Mouse (Mus musculus): ENCODE measurements around the gene H2-Q1. TPM values are rescaled to one million over a fixed set of nuclear protein-coding genes. Genes with fewer than 3 reads are reported as not detected.
"Not testable (repeated sequence)": the region's sequence is repeated elsewhere in the genome, so short reads cannot be mapped to it uniquely, and the experiment has no call there.

The H2-Q1 gene
- polyA plus RNA-seq, 1 experiment from 2014 or later: 0.31 TPM

DNA sequence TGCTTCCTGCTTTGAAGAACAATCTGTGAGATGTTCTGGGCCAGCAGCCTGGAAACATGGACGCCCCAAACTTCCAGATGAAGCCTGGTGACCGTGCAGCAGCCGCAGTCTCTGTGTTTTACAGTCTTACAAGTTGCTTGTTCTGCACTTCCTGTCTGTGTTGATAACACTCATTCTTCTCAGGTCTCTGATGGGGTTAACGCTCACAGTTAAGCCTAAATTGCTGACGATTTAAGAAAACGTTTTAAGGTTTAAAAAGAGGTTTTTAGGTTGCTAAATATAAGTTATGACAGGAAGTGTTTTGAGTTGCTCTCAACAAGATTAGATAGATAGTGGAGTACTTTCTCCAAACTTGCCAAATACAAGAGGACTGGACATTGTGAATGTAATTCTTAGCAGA is 33.1 kb downstream of the H2-Q1 start:
- H3K4me1 ChIP-seq; H3K9ac ChIP-seq; H3K27ac ChIP-seq; ATAC-seq (ENCODE audit: low FRiP score, low read depth); H3K9me3 ChIP-seq; H3K36me3 ChIP-seq; H3K4me2 ChIP-seq (replicated peaks); H3K4me3 ChIP-seq: not testable (repeated sequence)
- WGBS: 66% methylated on average over 6 of the region's 6 CpGs
- peaks cover 16% of the 10 kb centered on the region for H3K27me3 ChIP-seq

DNA sequence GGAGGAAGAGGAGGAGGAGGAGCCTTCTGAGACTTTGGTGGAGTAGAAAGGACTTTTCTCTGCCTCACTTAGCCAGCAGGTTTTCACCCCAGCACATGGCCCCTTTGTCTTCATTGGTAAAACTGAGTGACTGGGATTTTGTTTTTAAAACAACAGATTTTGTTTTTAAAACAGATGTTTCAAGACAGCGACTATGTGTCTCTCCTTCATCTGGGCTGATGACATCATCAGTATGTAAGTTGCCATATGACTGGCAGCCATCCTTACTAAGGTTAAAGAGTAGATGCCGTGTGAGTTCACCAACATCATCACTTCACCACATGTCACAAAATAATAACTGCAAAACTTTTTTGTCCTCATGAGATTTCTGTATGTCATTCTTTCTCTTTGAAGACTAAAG is 33.9 kb downstream of the H2-Q1 start:
- Histone ChIP-seq H3K4me1 (peaks cover 5% of the 10 kb centered on the region; the same call in 1 of the 2 replicates), H3K4me3 (no peak overlapping the region), H3K36me3 (no peaks in the 10 kb centered on the region), H3K9ac (no peak overlapping the region), H3K4me2 (replicated peaks) (no peak overlapping the region), H3K9me3 (no peaks in the 10 kb centered on the region), H3K27ac (no peak overlapping the region), H3K27me3 (peaks cover 24% of the 10 kb centered on the region)
- 79% methylated on average over 2 of the region's 2 CpGs for WGBS
- no peak for ATAC-seq (ENCODE audit: low FRiP score, low read depth)

DNA sequence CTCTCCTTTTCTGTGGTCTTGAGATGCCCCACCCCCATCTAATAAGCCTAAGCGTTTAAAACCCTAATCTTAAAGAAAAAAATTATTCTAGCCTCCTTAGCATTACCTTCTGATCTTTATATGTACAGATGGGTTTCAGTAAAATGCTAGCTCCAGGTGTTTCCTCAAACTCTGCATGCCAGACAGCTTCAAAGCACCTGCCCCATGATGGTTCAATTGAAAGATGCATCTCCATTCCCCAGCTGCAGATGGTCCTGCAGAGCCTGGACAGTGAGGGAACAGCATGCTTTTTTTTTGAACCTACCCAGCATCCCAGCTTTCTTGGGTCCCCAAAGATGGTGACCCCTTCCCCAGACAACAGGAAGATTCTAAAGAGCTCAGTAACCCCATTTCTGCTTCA is 36.9 kb downstream of the H2-Q1 start:
- H3K4me3 ChIP-seq: no peak overlapping the region
- no peak overlapping the region for H3K27ac ChIP-seq
- no peak overlapping the region for H3K9ac ChIP-seq
- H3K36me3 ChIP-seq: no peaks in the 10 kb centered on the region
- H3K27me3 ChIP-seq: peaks cover 30% of the 10 kb centered on the region
- no peak overlapping the region for H3K4me2 ChIP-seq (replicated peaks)
- no peaks in the 10 kb centered on the region for H3K9me3 ChIP-seq
- 31% methylated on average over 1 of the region's 1 CpGs for WGBS
- H3K4me1 ChIP-seq: peaks cover 9% of the 10 kb centered on the region; the same call in 1 of the 2 replicates
- no peak for ATAC-seq (ENCODE audit: low FRiP score, low read depth)

DNA sequence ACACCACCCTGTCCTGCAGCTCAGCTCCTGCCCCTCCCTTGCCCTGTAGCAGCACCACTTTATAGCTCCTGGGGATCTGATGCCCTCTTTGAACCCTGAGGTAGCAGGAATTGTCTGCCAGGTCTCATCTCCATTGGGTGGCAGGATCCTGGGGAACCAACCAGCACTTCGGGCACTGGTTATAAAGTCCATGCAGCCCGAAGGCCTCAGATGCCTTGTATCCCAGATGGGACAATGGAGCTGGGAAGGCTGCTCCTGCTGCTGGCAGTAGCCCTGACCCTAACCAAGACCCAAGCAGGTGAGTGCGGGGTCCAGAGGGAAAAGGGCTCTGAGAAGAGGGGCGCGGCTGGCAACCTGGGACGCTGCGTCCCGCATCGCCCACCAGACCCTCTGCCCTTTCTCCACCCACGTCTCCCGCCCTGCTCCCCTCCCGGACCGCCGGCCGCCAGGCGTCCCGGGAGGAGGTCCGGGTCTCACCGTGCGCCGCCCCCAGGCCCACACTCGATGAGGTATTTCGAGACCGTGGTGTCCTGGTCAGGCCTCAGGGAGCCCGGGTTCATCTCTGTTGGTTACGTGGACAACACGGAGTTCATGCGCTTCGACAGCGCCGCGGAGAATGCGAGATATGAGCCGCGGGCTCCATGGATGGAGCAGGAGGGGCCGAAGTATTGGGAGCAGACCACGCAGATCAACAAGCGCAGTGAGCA is 38.7 kb downstream of the H2-Q1 start:
- Histone ChIP-seq H3K27me3 (peaks cover 30% of the 10 kb centered on the region), H3K4me2 (replicated peaks) (peak overlapping the region; percentile 74), H3K9me3 (peaks cover 8% of the 10 kb centered on the region), H3K4me1 (peaks cover 9% of the 10 kb centered on the region; the same call in 1 of the 2 replicates), H3K4me3 (peak overlapping the region; percentile 43), H3K36me3 (no peaks in the 10 kb centered on the region), H3K9ac (peak overlapping the region; percentile 61), H3K27ac (no peak overlapping the region)
- 6% methylated on average over 25 of the region's 38 CpGs for WGBS
- no peak for ATAC-seq (ENCODE audit: low FRiP score, low read depth)

DNA sequence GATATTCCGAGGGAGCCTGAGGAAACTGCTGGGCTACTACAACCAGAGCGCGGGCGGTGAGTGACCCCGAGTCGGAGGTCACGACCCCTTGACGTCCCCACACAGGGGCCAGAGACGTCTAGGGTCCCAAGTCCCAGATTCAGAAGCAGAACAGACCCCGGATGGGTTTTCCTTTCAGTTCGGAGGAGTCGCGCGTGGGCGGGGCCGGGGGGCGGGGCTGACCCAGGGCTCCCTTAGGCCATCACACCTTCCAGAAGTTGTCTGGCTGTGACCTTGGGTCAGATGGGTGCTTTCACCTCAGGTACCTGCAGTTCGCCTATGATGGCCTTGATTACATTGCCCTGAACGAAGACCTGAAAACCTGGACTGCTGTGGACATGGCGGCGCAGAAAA is 39.3 kb downstream of the H2-Q1 start:
- Histone ChIP-seq H3K36me3 (no peaks in the 10 kb centered on the region), H3K9me3 (peaks cover 8% of the 10 kb centered on the region), H3K9ac (peak overlapping the region; percentile 61), H3K27me3 (peaks cover 30% of the 10 kb centered on the region), H3K4me2 (replicated peaks) (peak overlapping the region; percentile 74), H3K4me1 (peaks cover 9% of the 10 kb centered on the region; the same call in 1 of the 2 replicates), H3K27ac (no peak overlapping the region), H3K4me3 (peak overlapping the region; percentile 43)
- ATAC-seq (ENCODE audit: low FRiP score, low read depth): no peak
- WGBS: 15% methylated on average over 21 of the region's 21 CpGs

Other genes with a start within 250 kb of the H2-Q1 start
- gene Ly6g6e, start 243.5 kb upstream of the H2-Q1 start, polyA plus RNA-seq (2015; fragmentation: Nextera tagmentation; extraction: Ambion mirVana): 2.0 and 3.4 TPM in 2 replicates
- gene Ly6g6d, start 242.3 kb upstream of the H2-Q1 start, polyA plus RNA-seq (2015; fragmentation: Nextera tagmentation; extraction: Ambion mirVana): 0.57 and 0.65 TPM in 2 replicates
- gene Ly6g6f, start 234.8 kb upstream of the H2-Q1 start, polyA plus RNA-seq (2015; fragmentation: Nextera tagmentation; extraction: Ambion mirVana): 0.17 and 0.28 TPM in 2 replicates
- 93.1 and 94.9 TPM in 2 replicates for gene Abhd16a, start 231.1 kb upstream of the H2-Q1 start, polyA plus RNA-seq (2015; fragmentation: Nextera tagmentation; extraction: Ambion mirVana)
- not detected in 2 replicates for gene Ly6g5c, start 212.1 kb upstream of the H2-Q1 start, polyA plus RNA-seq (2015; fragmentation: Nextera tagmentation; extraction: Ambion mirVana)
- 0.91 and 1.1 TPM in 2 replicates for gene Ly6g5b, start 205.0 kb upstream of the H2-Q1 start, polyA plus RNA-seq (2015; fragmentation: Nextera tagmentation; extraction: Ambion mirVana)
- 21.3 and 21.9 TPM in 2 replicates for gene Gpank1, start 198.9 kb upstream of the H2-Q1 start, polyA plus RNA-seq (2015; fragmentation: Nextera tagmentation; extraction: Ambion mirVana)
- 279 and 284 TPM in 2 replicates for gene Csnk2b, start 198.4 kb upstream of the H2-Q1 start, polyA plus RNA-seq (2015; fragmentation: Nextera tagmentation; extraction: Ambion mirVana)
- 11.7 and 13.4 TPM in 2 replicates for gene D17H6S53E, start 194.0 kb upstream of the H2-Q1 start, polyA plus RNA-seq (2015; fragmentation: Nextera tagmentation; extraction: Ambion mirVana)
- 3.2 TPM in 1 of 2 replicates, not detected in the other for gene Apom, start 188.4 kb upstream of the H2-Q1 start, polyA plus RNA-seq (2015; fragmentation: Nextera tagmentation; extraction: Ambion mirVana)
- gene Bag6, start 185.2 kb upstream of the H2-Q1 start, polyA plus RNA-seq (2015; fragmentation: Nextera tagmentation; extraction: Ambion mirVana): 66.7 and 67.2 TPM in 2 replicates
- 217 and 227 TPM in 2 replicates for gene Prrc2a, start 155.5 kb upstream of the H2-Q1 start, polyA plus RNA-seq (2015; fragmentation: Nextera tagmentation; extraction: Ambion mirVana)
- gene Aif1, start 144.3 kb upstream of the H2-Q1 start, polyA plus RNA-seq (2015; fragmentation: Nextera tagmentation; extraction: Ambion mirVana): 9.0 and 10.2 TPM in 2 replicates
- 10.1 and 12.1 TPM in 2 replicates for gene Lst1, start 132.0 kb upstream of the H2-Q1 start, polyA plus RNA-seq (2015; fragmentation: Nextera tagmentation; extraction: Ambion mirVana)
- 0.99 and 1.3 TPM in 2 replicates for gene Ltb, start 126.0 kb upstream of the H2-Q1 start, polyA plus RNA-seq (2015; fragmentation: Nextera tagmentation; extraction: Ambion mirVana)
- 0.27 and 0.36 TPM in 2 replicates for gene Tnf, start 118.4 kb upstream of the H2-Q1 start, polyA plus RNA-seq (2015; fragmentation: Nextera tagmentation; extraction: Ambion mirVana)
- not detected in 2 replicates for gene Lta, start 115.1 kb upstream of the H2-Q1 start, polyA plus RNA-seq (2015; fragmentation: Nextera tagmentation; extraction: Ambion mirVana)
- 0.40 and 0.60 TPM in 2 replicates for gene Gm16181, start 99.6 kb upstream of the H2-Q1 start, polyA plus RNA-seq (2015; fragmentation: Nextera tagmentation; extraction: Ambion mirVana)
- gene Atp6v1g2, start 86.7 kb upstream of the H2-Q1 start, polyA plus RNA-seq (2015; fragmentation: Nextera tagmentation; extraction: Ambion mirVana): 4.2 and 5.3 TPM in 2 replicates
- 11.3 and 12.2 TPM in 2 replicates for gene Nfkbil1, start 84.6 kb upstream of the H2-Q1 start, polyA plus RNA-seq (2015; fragmentation: Nextera tagmentation; extraction: Ambion mirVana)
- gene Ddx39b, start 78.7 kb upstream of the H2-Q1 start, polyA plus RNA-seq (2015; fragmentation: Nextera tagmentation; extraction: Ambion mirVana): 552 and 562 TPM in 2 replicates
- 29.1 and 30.8 TPM in 2 replicates for gene H2-D1, start 57.7 kb upstream of the H2-Q1 start, polyA plus RNA-seq (2015; fragmentation: Nextera tagmentation; extraction: Ambion mirVana)
- gene H2-Q2, start 21.8 kb downstream of the H2-Q1 start, polyA plus RNA-seq (2015; fragmentation: Nextera tagmentation; extraction: Ambion mirVana): 0.69 and 0.89 TPM in 2 replicates
- gene H2-Q4, start 59.2 kb downstream of the H2-Q1 start, polyA plus RNA-seq (2015; fragmentation: Nextera tagmentation; extraction: Ambion mirVana): 4.6 and 5.1 TPM in 2 replicates
- 1.0 and 1.6 TPM in 2 replicates for gene H2-Q6, start 104.4 kb downstream of the H2-Q1 start, polyA plus RNA-seq (2015; fragmentation: Nextera tagmentation; extraction: Ambion mirVana)
- 9.4 TPM in 2 replicates for gene H2-Q7, start 118.8 kb downstream of the H2-Q1 start, polyA plus RNA-seq (2015; fragmentation: Nextera tagmentation; extraction: Ambion mirVana)
- 0.32 and 1.1 TPM in 2 replicates for gene H2-Q10, start 149.7 kb downstream of the H2-Q1 start, polyA plus RNA-seq (2015; fragmentation: Nextera tagmentation; extraction: Ambion mirVana)
- gene Pou5f1, start 185.6 kb downstream of the H2-Q1 start, polyA plus RNA-seq (2015; fragmentation: Nextera tagmentation; extraction: Ambion mirVana): 0.23 TPM in 1 of 2 replicates, not detected in the other
- gene Tcf19, start 196.4 kb downstream of the H2-Q1 start, polyA plus RNA-seq (2015; fragmentation: Nextera tagmentation; extraction: Ambion mirVana): 68.6 and 70.6 TPM in 2 replicates
- 20.9 and 22.1 TPM in 2 replicates for gene Cchcr1, start 196.7 kb downstream of the H2-Q1 start, polyA plus RNA-seq (2015; fragmentation: Nextera tagmentation; extraction: Ambion mirVana)
- 1.9 TPM in 2 replicates for gene Psors1c2, start 212.8 kb downstream of the H2-Q1 start, polyA plus RNA-seq (2015; fragmentation: Nextera tagmentation; extraction: Ambion mirVana)
- gene Cdsn, start 231.7 kb downstream of the H2-Q1 start, polyA plus RNA-seq (2015; fragmentation: Nextera tagmentation; extraction: Ambion mirVana): 0.06 and 0.11 TPM in 2 replicates
- 0.38 TPM in 1 of 2 replicates, not detected in the other for gene 2300002M23Rik, start 247.0 kb downstream of the H2-Q1 start, polyA plus RNA-seq (2015; fragmentation: Nextera tagmentation; extraction: Ambion mirVana)